Mouse (Mus musculus): Measurements from ENCODE around the gene Bco1. TPM values are rescaled to one million over a fixed set of nuclear protein-coding genes. Genes with fewer than 3 reads are reported as not detected.

Gene Bco1
- polyA plus RNA-seq, 1 experiment from 2014 or later, result 0.14 TPM

- Histone ChIP-seq H3K36me3 (no peaks in the 10 kb centered on the region), H3K4me1 (peaks cover 18% of the 10 kb centered on the region), H3K27me3 (replicated peaks) (no peaks in the 10 kb centered on the region), H3K4me2 (peak overlapping the region; percentile 29), H3K27ac (replicated peaks) (peak overlapping the region; percentile 72), H3K4me3 (replicated peaks) (no peak overlapping the region), H3K9ac (replicated peaks) (no peak overlapping the region; the same call in 1 of the 2 replicates), H3K9me3 (replicated peaks) (no peaks in the 10 kb centered on the region)
- 20% methylated on average over 11 of the region's 11 CpGs for WGBS
- peak; percentile 91 for ATAC-seq (ENCODE audit: low FRiP score)
Measured at GRCm38 (mm10) chr8:117097564-117098191, 2.0 kb downstream of the Bco1 start.

- H3K9me3 ChIP-seq (replicated peaks), result no peaks in the 10 kb centered on the region
- no peak overlapping the region for H3K4me3 ChIP-seq (replicated peaks)
- H3K4me1 ChIP-seq, result no peaks in the 10 kb centered on the region
- H3K4me2 ChIP-seq, result no peak overlapping the region; the same call in 1 of the 2 replicates
- no peaks in the 10 kb centered on the region for H3K27me3 ChIP-seq (replicated peaks)
- 18% methylated on average over 9 of the region's 9 CpGs for WGBS
- H3K36me3 ChIP-seq, result no peaks in the 10 kb centered on the region
- no peak overlapping the region for H3K27ac ChIP-seq (replicated peaks)
- H3K9ac ChIP-seq (replicated peaks), result no peak overlapping the region
- ATAC-seq (ENCODE audit: low FRiP score), result no peak
Measured at GRCm38 (mm10) chr8:117107533-117107932, 11.9 kb downstream of the Bco1 start.

- ATAC-seq (ENCODE audit: low FRiP score), result no peak
- Histone ChIP-seq H3K9ac (replicated peaks) (no peak overlapping the region), H3K27ac (replicated peaks) (no peak overlapping the region), H3K27me3 (replicated peaks) (no peaks in the 10 kb centered on the region), H3K4me3 (replicated peaks) (no peak overlapping the region), H3K4me2 (no peak overlapping the region), H3K9me3 (replicated peaks) (no peaks in the 10 kb centered on the region), H3K4me1 (no peaks in the 10 kb centered on the region), H3K36me3 (no peaks in the 10 kb centered on the region)
- WGBS, result 94% methylated on average over 19 of the region's 19 CpGs
Measured at GRCm38 (mm10) chr8:117109018-117109711, 13.5 kb downstream of the Bco1 start.

- Histone ChIP-seq H3K4me1 (no peaks in the 10 kb centered on the region), H3K9me3 (replicated peaks) (no peaks in the 10 kb centered on the region), H3K4me2 (no peak overlapping the region), H3K9ac (replicated peaks) (no peak overlapping the region), H3K36me3 (no peaks in the 10 kb centered on the region), H3K27me3 (replicated peaks) (no peaks in the 10 kb centered on the region), H3K4me3 (replicated peaks) (no peak overlapping the region), H3K27ac (replicated peaks) (no peak overlapping the region)
- no peak for ATAC-seq (ENCODE audit: low FRiP score)
- WGBS, result 57% methylated on average over 16 of the region's 16 CpGs
Measured at GRCm38 (mm10) chr8:117109801-117110390, 14.2 kb downstream of the Bco1 start.

- peaks cover 13% of the 10 kb centered on the region for H3K4me1 ChIP-seq
- ATAC-seq (ENCODE audit: low FRiP score), result no peak
- no peak overlapping the region for H3K9ac ChIP-seq (replicated peaks)
- no peaks in the 10 kb centered on the region for H3K9me3 ChIP-seq (replicated peaks)
- no peak overlapping the region for H3K4me3 ChIP-seq (replicated peaks)
- WGBS, result 88% methylated on average over 3 of the region's 3 CpGs
- H3K4me2 ChIP-seq, result no peak overlapping the region
- H3K27me3 ChIP-seq (replicated peaks), result no peaks in the 10 kb centered on the region
- H3K27ac ChIP-seq (replicated peaks), result no peak overlapping the region
- H3K36me3 ChIP-seq, result no peaks in the 10 kb centered on the region
Measured at GRCm38 (mm10) chr8:117111641-117112040, 16.0 kb downstream of the Bco1 start.

GRCm38 (mm10) chr8:117112261-117112660 lies 16.6 kb downstream of the Bco1 start:
- Histone ChIP-seq H3K4me2 (no peak overlapping the region), H3K9ac (replicated peaks) (no peak overlapping the region), H3K4me3 (replicated peaks) (no peak overlapping the region), H3K9me3 (replicated peaks) (no peaks in the 10 kb centered on the region), H3K4me1 (peaks cover 13% of the 10 kb centered on the region), H3K27ac (replicated peaks) (no peak overlapping the region), H3K27me3 (replicated peaks) (no peaks in the 10 kb centered on the region), H3K36me3 (no peaks in the 10 kb centered on the region)
- 76% methylated on average over 8 of the region's 8 CpGs for WGBS
- ATAC-seq (ENCODE audit: low FRiP score), result no peak

GRCm38 (mm10) chr8:117115094-117115493 lies 19.4 kb downstream of the Bco1 start:
- no peak overlapping the region for H3K9ac ChIP-seq (replicated peaks)
- no peaks in the 10 kb centered on the region for H3K36me3 ChIP-seq
- WGBS, result 44% methylated on average over 6 of the region's 6 CpGs
- H3K4me1 ChIP-seq, result peaks cover 13% of the 10 kb centered on the region
- H3K9me3 ChIP-seq (replicated peaks), result no peaks in the 10 kb centered on the region
- no peak overlapping the region for H3K27ac ChIP-seq (replicated peaks)
- H3K4me2 ChIP-seq, result peak overlapping the region; percentile 34; the same call in 1 of the 2 replicates
- ATAC-seq (ENCODE audit: low FRiP score), result peak; percentile 63; the same call in 1 of the 2 replicates
- H3K4me3 ChIP-seq (replicated peaks), result no peak overlapping the region
- H3K27me3 ChIP-seq (replicated peaks), result no peaks in the 10 kb centered on the region

- ATAC-seq (ENCODE audit: low FRiP score), result peak; percentile 21; the same call in 1 of the 2 replicates
- Histone ChIP-seq H3K4me2 (peak overlapping the region; percentile 34), H3K4me3 (replicated peaks) (no peak overlapping the region), H3K4me1 (peaks cover 13% of the 10 kb centered on the region), H3K9ac (replicated peaks) (no peak overlapping the region), H3K9me3 (replicated peaks) (no peaks in the 10 kb centered on the region), H3K36me3 (no peaks in the 10 kb centered on the region), H3K27me3 (replicated peaks) (no peaks in the 10 kb centered on the region), H3K27ac (replicated peaks) (no peak overlapping the region)
- WGBS, result 11% methylated on average over 13 of the region's 13 CpGs
Measured at GRCm38 (mm10) chr8:117115676-117116446, 20.2 kb downstream of the Bco1 start.

- Histone ChIP-seq H3K36me3 (no peaks in the 10 kb centered on the region), H3K9ac (replicated peaks) (no peak overlapping the region), H3K4me1 (peaks cover 13% of the 10 kb centered on the region), H3K27ac (replicated peaks) (no peak overlapping the region), H3K9me3 (replicated peaks) (no peaks in the 10 kb centered on the region), H3K4me3 (replicated peaks) (no peak overlapping the region), H3K27me3 (replicated peaks) (no peaks in the 10 kb centered on the region), H3K4me2 (no peak overlapping the region)
- no peak for ATAC-seq (ENCODE audit: low FRiP score)
- WGBS, result 79% methylated on average over 7 of the region's 7 CpGs
Measured at GRCm38 (mm10) chr8:117116534-117116933, 20.9 kb downstream of the Bco1 start.

GRCm38 (mm10) chr8:117118409-117118808 lies 22.8 kb downstream of the Bco1 start:
- no peak overlapping the region for H3K4me3 ChIP-seq (replicated peaks)
- no peak overlapping the region for H3K27ac ChIP-seq (replicated peaks)
- ATAC-seq (ENCODE audit: low FRiP score), result no peak
- H3K4me1 ChIP-seq, result peaks cover 13% of the 10 kb centered on the region
- no peaks in the 10 kb centered on the region for H3K9me3 ChIP-seq (replicated peaks)
- WGBS, result 91% methylated on average over 9 of the region's 9 CpGs
- H3K9ac ChIP-seq (replicated peaks), result no peak overlapping the region
- no peak overlapping the region for H3K4me2 ChIP-seq
- H3K27me3 ChIP-seq (replicated peaks), result no peaks in the 10 kb centered on the region
- no peaks in the 10 kb centered on the region for H3K36me3 ChIP-seq

- Histone ChIP-seq H3K9ac (replicated peaks) (no peak overlapping the region), H3K4me2 (no peak overlapping the region), H3K4me3 (replicated peaks) (no peak overlapping the region), H3K27me3 (replicated peaks) (no peaks in the 10 kb centered on the region), H3K4me1 (no peaks in the 10 kb centered on the region), H3K27ac (replicated peaks) (no peak overlapping the region), H3K36me3 (no peaks in the 10 kb centered on the region), H3K9me3 (replicated peaks) (no peaks in the 10 kb centered on the region)
- no peak for ATAC-seq (ENCODE audit: low FRiP score)
- 46% methylated on average over 8 of the region's 8 CpGs for WGBS
Measured at GRCm38 (mm10) chr8:117121277-117121676, 25.6 kb downstream of the Bco1 start.
